Mouse (Mus musculus) liver, embryonic 18 days (tissue): ENCODE data around the gene Nr2c2ap. TPM values are rescaled to one million over a fixed set of nuclear protein-coding genes. Genes with fewer than 3 reads are reported as not detected.

ENCODE experiments used
- polyA plus RNA-seq: library from polyadenylated mRNA; depleted of rRNA; stranded (reverse); fragments of >200 nt; gene quantifications from 2 replicates; pipeline ENCODE4 v1.2.3, GENCODE M21; 2012; rRNA removed

The Nr2c2ap gene
- polyA plus RNA-seq = 7.7 and 8.4 TPM in 2 replicates

DNA sequence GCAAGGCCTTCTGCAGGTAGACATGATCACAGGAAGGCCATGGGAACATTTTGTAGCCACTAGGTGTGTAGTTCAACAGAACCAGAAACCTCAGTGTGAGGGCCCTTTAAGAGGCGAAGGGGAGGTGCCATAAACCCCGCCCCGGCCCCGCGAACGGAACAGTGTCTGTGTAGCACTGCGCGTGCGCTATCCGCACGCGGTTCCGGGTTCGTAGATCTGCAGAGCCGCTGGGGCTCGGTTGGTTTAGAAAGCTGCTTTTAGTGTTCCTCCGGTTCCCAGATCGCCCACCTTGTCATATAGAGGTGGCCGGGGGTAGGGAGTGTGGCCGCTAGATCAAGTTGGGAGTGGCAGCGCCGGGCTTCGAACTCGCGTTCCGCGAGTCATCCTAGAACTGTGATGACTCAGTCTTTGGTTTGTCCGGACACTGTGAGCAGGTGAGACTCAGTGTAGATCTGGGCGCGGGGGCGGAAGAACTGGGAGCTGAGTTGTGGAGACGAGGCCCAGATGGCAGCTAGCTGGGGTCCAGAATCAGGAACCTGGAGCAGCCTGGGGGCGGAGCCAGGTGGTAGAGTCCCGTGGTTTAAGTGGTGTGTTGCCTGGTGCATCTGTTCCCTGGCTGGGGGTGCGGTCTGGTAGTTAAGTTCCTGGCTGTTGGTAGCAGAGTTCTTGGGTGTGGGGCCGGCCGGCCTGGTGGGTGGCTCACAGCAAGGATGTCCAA lies at the start of gene Nr2c2ap:
Nr2c2ap (plus strand) TSS at position 168 of the 718 bp plus-strand sequence.

DNA sequence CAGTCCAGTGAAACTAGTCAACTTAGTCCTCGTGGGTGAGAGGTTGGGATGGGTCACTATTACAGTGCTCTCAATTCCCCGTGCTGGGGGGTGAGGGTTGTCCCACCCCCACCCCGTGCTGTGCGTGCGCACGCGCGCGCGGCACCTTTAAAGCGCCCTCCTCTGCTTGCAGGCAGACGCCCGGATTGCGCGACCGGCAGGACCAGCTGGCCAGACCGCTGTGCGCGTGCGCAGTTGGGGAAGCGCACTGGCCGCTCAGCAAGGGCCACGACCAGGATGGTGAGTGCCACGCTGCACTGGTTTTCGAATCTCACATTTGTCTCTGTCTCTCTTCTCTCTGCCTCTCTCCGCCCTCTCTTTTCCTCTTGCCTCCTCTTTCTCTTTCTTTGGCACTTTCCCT lies 47.8 kb upstream of the Nr2c2ap start, which contains the start of gene Hapln4:
Hapln4 (plus strand) TSS at position 173 of the 400 bp plus-strand sequence.

DNA sequence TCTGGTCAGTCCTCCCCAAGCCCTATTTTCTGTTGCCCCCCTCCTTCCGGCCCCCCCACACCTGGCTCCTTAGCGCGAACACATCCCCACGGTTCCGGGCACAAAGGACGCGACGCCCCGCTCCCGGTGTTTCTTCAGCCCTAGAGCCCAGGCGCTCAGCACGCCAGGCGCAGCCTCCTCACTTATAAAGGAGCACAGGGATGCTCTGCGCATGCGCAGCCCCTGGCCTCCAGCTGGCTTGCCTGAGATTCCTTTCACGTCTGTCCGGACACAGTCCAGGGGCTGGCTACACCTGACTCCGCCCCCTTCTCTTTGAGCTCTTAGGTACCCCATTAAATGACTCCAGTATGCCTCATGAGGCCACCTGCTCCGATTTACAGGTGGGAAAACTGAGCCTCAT lies 10.5 kb upstream of the Nr2c2ap start, which contains the start of gene Ncan:
Ncan (minus strand) TSS at position 207 of the 400 bp plus-strand sequence.

DNA sequence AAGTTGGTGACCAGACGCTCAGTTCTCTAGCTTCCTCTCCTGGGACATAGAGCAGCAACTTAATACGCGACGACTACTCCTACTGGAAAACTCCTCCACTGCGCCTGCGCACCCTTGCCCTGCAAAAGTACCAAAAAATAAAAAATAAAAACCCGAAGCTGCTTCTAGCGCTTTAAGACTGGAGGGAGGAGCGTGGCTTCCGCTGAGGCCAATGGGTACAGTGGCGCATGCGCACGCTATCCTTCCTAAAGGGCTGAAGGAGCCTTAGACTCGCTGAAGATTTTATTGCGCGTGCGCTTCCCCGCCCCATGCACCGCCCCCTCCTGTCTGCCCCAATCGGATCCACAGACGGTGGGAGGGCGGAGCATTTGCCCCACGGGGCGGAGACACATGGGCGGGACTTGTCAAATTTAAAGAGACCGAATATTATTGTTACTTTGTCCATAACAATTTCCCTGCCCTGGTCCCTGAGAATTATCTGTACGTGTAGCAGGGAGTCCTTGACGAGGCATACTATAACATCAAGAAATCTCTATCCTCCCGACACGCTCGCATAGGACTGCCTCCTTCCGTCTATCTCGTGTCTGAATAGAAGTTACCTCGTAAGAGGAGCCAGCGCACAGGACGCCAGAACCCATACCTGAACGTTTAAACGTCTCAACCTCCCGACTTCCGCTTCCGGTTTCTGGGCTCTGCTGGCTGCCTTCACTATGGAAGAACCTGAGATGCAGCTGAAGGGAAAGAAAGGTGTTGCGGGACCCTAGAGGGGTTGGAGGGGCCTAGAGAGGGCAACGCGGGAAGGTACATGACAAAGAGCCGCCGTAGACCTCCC lies 8.1 kb downstream of the Nr2c2ap start, which contains the start of the genes Rfxank, Borcs8 and Mef2b:
Rfxank (minus strand) TSS at position 129 of the 832 bp plus-strand sequence.
Borcs8 (plus strand) TSS at position 474 of the 832 bp plus-strand sequence.
Mef2b (plus strand) TSS at position 686 of the 832 bp plus-strand sequence.

DNA sequence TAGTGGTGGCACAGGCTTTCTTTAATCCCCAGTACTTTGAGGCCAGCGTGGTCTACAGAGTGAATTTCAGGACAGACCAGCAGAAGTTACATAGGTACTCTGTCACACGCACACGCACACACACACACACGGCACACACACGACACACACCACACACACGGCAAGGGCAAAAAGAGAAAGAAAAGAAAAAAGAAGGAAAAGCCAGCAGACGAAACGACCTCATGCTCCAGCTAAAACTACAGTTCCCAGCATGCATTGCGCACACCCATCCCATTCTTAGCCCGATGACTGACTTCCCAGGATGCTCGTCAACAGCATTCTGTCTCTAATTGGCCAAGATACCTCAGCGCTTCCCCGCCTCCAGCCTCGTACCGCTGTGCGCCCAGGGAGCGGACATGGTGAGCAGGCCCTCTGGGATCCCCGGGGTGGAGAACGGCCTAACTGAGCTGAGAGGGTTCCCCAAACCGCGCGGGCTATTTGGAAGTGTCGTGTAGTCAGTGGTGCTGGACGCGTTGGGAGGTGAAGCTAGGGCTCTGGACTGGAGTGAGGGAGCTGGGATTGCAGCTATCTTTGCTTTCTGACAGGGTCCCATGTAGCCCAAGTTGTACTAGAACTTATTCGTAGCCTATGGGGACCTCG lies 41.0 kb downstream of the Nr2c2ap start, which contains the start of gene Tmem161a:
Tmem161a (plus strand) TSS at position 314 of the 639 bp plus-strand sequence.

Other genes starting within 250 kb of the Nr2c2ap start
- gene Cilp2, start 243.6 kb upstream of the Nr2c2ap start, polyA plus RNA-seq = 0.01 and 0.02 TPM in 2 replicates
- 0.22 and 0.24 TPM in 2 replicates for gene Tssk6, start 229.1 kb upstream of the Nr2c2ap start, polyA plus RNA-seq
- gene Ndufa13, start 228.8 kb upstream of the Nr2c2ap start, polyA plus RNA-seq = 62.7 and 63.0 TPM in 2 replicates
- 0.44 and 0.46 TPM in 2 replicates for gene Yjefn3, start 228.6 kb upstream of the Nr2c2ap start, polyA plus RNA-seq
- 12.3 and 13.6 TPM in 2 replicates for gene Gatad2a, start 134.9 kb upstream of the Nr2c2ap start, polyA plus RNA-seq
- 19.7 and 22.0 TPM in 2 replicates for gene Mau2, start 88.6 kb upstream of the Nr2c2ap start, polyA plus RNA-seq
- 5.8 and 6.6 TPM in 2 replicates for gene Sugp1, start 88.5 kb upstream of the Nr2c2ap start, polyA plus RNA-seq
- gene Tm6sf2, start 58.4 kb upstream of the Nr2c2ap start, polyA plus RNA-seq = 1.7 and 3.0 TPM in 2 replicates
- gene Hapln4, start 47.9 kb upstream of the Nr2c2ap start, polyA plus RNA-seq = 0.02 and 0.05 TPM in 2 replicates
- under 0.01 TPM in 1 of 2 replicates, not detected in the other for gene Ncan, start 10.5 kb upstream of the Nr2c2ap start, polyA plus RNA-seq
- 5.7 and 7.2 TPM in 2 replicates for gene Rfxank, start 7.8 kb downstream of the Nr2c2ap start, polyA plus RNA-seq
- gene Borcs8, start 8.2 kb downstream of the Nr2c2ap start, polyA plus RNA-seq = 24.7 and 27.1 TPM in 2 replicates
- gene Mef2b, start 8.4 kb downstream of the Nr2c2ap start, polyA plus RNA-seq = 0.02 and 0.06 TPM in 2 replicates
- 38.5 and 51.0 TPM in 2 replicates for gene Tmem161a, start 41.0 kb downstream of the Nr2c2ap start, polyA plus RNA-seq
- 45.6 and 57.7 TPM in 2 replicates for gene Slc25a42, start 81.0 kb downstream of the Nr2c2ap start, polyA plus RNA-seq
- gene Sugp2, start 102.9 kb downstream of the Nr2c2ap start, polyA plus RNA-seq = 12.9 and 16.4 TPM in 2 replicates
- 7.8 and 7.9 TPM in 2 replicates for gene Armc6, start 103.1 kb downstream of the Nr2c2ap start, polyA plus RNA-seq
- 6.7 and 6.9 TPM in 2 replicates for gene Homer3, start 151.5 kb downstream of the Nr2c2ap start, polyA plus RNA-seq
- gene Ddx49, start 171.2 kb downstream of the Nr2c2ap start, polyA plus RNA-seq = 16.9 and 18.1 TPM in 2 replicates
- 193 and 196 TPM in 2 replicates for gene Cope, start 171.2 kb downstream of the Nr2c2ap start, polyA plus RNA-seq
- 0.07 and 0.09 TPM in 2 replicates for gene Cers1, start 184.4 kb downstream of the Nr2c2ap start, polyA plus RNA-seq
- gene Gdf1, start 198.5 kb downstream of the Nr2c2ap start, polyA plus RNA-seq = 0.05 TPM in 1 of 2 replicates, not detected in the other
- 9.1 and 10.4 TPM in 2 replicates for gene Upf1, start 221.9 kb downstream of the Nr2c2ap start, polyA plus RNA-seq
- gene Comp, start 242.2 kb downstream of the Nr2c2ap start, polyA plus RNA-seq = 2.0 and 2.9 TPM in 2 replicates